Mouse (Mus musculus): ENCODE measurements around the gene Elp6. TPM values are rescaled to one million over a fixed set of nuclear protein-coding genes. Genes with fewer than 3 reads are reported as not detected.

The Elp6 gene
- polyA plus RNA-seq, 1 experiment from 2014 or later: 17.4 TPM

Small RNA genes within 50 kb of the gene (microRNA-seq; reads per million reads assigned to microRNA genes)
- gene Mir6236 (ENCODE audit: borderline number of aligned reads): 189 reads per million, percentile 70 among the genes with 10 or more reads in this experiment

Other genes starting within 250 kb of the Elp6 start
- 59.1 and 112 TPM in 2 replicates for gene Smarcc1, start 187.5 kb upstream of the Elp6 start, polyA plus RNA-seq (2014; fragmentation: Nextera tagmentation; extraction: Ambion mirVana)
- 107 and 108 TPM in 2 replicates for gene Dhx30, start 187.3 kb upstream of the Elp6 start, polyA plus RNA-seq (2014; fragmentation: Nextera tagmentation; extraction: Ambion mirVana)
- gene Cspg5, start 61.4 kb upstream of the Elp6 start, polyA plus RNA-seq (2014; fragmentation: Nextera tagmentation; extraction: Ambion mirVana): 0.66 and 1.3 TPM in 2 replicates
- gene Scap, start 28.1 kb downstream of the Elp6 start, polyA plus RNA-seq (2014; fragmentation: Nextera tagmentation; extraction: Ambion mirVana): 14.4 and 16.0 TPM in 2 replicates
- gene Ptpn23, start 103.0 kb downstream of the Elp6 start, polyA plus RNA-seq (2014; fragmentation: Nextera tagmentation; extraction: Ambion mirVana): 11.7 and 14.1 TPM in 2 replicates
- gene Ngp, start 114.6 kb downstream of the Elp6 start, polyA plus RNA-seq (2014; fragmentation: Nextera tagmentation; extraction: Ambion mirVana): 0.42 and 1.6 TPM in 2 replicates
- gene Klhl18, start 171.5 kb downstream of the Elp6 start, polyA plus RNA-seq (2014; fragmentation: Nextera tagmentation; extraction: Ambion mirVana): 7.9 and 10.2 TPM in 2 replicates
- gene Kif9, start 171.8 kb downstream of the Elp6 start, polyA plus RNA-seq (2014; fragmentation: Nextera tagmentation; extraction: Ambion mirVana): 0.27 and 0.65 TPM in 2 replicates
- 33.0 and 39.0 TPM in 2 replicates for gene Setd2, start 227.4 kb downstream of the Elp6 start, polyA plus RNA-seq (2014; fragmentation: Nextera tagmentation; extraction: Ambion mirVana)